Mouse (Mus musculus): ENCODE results near the gene Acvrl1.

Gene Acvrl1

DNA sequence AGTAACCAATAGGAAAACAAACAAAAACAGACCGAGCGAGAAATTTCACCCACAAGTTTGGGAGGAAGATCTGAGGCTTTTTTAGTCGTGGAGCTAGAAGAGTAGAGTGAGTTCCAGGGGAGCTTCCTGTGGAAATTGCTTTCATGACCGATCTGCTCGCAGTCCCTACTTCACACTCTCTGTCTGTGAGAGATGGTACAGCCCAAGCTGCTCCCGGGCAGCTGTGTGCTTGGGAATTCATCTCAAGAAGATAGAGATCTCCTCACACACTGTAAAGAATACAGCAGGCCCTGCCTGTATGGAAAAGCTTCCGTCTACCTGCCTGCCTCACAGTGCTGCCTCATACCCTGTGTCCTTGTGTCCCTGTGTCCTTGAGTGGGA, 63.9 kb downstream of the Acvrl1 start:
- DNase-seq (ENCODE audit: low spot score in 2 of 2), result no peak

DNA sequence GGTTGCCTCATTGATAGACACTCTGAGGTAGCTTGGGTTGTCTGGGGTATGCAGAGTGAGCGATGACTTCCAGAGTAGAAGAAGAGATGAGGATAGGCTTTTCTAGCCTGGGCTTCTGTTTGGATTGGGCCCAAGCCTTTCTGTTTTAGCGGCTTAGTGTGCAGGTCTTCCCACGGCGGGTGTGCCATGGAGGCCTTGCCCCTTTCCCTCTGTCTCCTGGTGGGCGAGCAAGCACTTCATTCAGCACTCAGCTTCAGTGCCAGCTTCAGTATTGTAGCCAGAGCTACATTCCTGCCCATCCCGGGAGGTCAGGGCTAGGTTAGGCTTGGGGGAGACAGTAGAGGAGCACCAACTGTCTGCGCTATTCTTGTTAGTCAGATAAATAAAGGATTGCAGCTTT, 64.3 kb downstream of the Acvrl1 start:
- no peak for DNase-seq (ENCODE audit: low spot score in 2 of 2)

GRCm38 (mm10) chr15:101193971-101194370, 65.6 kb downstream of the Acvrl1 start:
- DNase-seq (ENCODE audit: low spot score in 2 of 2), result no peak
